Comparison of ENCODE assay signal across 26 mouse cellular contexts in the genomic region with DNA sequence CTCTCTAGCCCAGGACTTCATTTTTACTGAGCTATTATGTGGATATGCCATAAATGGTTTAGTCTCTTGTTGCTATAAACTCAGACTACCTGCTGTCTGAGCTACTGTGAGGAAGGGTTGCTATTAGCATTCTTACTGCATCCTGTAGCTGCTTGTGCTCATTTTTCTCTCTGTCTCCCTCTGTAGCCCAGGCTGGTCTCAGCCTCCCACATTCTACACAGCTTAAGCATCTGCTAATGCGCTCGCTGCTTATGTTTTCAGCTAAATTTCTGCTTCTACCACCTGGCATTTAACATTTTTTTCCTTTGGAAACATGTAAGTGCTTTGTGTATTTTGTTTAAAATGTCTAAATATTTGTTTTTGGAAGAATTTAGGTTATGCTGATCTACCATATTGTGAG. TPM values are rescaled to one million over a fixed set of nuclear protein-coding genes. Genes with fewer than 3 reads are reported as not detected.
DNase-seq lines count a peak whose midpoint lies in the region; ATAC-seq and TF ChIP-seq lines count a peak whose summit lies in the region.
"Had no signal": no experiment of that assay in that cellular context is flagged by ENCODE, and none has a peak within 500 bp of the region (broad histone marks: within the 10 kb centered on the region; RNA-seq: fewer than 3 reads in every experiment).

No protein-coding gene starts in this region.

- H3K9ac ChIP-seq in hindbrain, embryonic 15.5 days: no peak overlapping the region
- H3K9ac ChIP-seq in hindbrain, embryonic 14.5 days: no peak overlapping the region
- H3K9ac ChIP-seq: limb, embryonic 12.5 days; liver, postnatal 0 days; neural tube, embryonic 15.5 days had no signal

- intact Hi-C loops in left cerebral cortex, adult 2 months (cut with DNase I): no loop called here
- intact Hi-C loops in left cerebral cortex, postnatal 10 days (cut with DNase I): no loop called here

- no peak overlapping the region for H3K4me3 ChIP-seq in hindbrain, embryonic 15.5 days
- H3K4me3 ChIP-seq in hindbrain, embryonic 14.5 days (replicated peaks; ENCODE audit: low read length): no peak overlapping the region
- H3K4me3 ChIP-seq in left cerebral cortex, adult 2 months: no peak overlapping the region
- H3K4me3 ChIP-seq: hindbrain, embryonic 10.5 days; limb, embryonic 12.5 days; myocyte; neural tube, embryonic 15.5 days had no signal

- peak; percentile 17 for TF ChIP-seq CTCF in left cerebral cortex, adult 2 months (IDR thresholded peaks at IDR 0.05)

- 0 out of 2 replicates have a peak, but pooled peaks have one; percentile 63 for ATAC-seq in hindbrain, embryonic 15.5 days (ENCODE audit: low FRiP score, low read depth)
- no peak; the same call in 1 of the 2 replicates for ATAC-seq in hindbrain, embryonic 14.5 days (ENCODE audit: low FRiP score)
- ATAC-seq: activated CD4-positive, CD25-positive, alpha-beta regulatory T cell, adult 4 months; inflammation-experienced regulatory T-cells, adult 6 months; liver, postnatal 0 days; lung, postnatal 0 days had no signal

- WGBS in hindbrain, embryonic 15.5 days: 79% methylated on average over 2 of the region's 2 CpGs
- WGBS in hindbrain, embryonic 14.5 days: 87% methylated on average over 2 of the region's 2 CpGs

- no peak overlapping the region for H3K4me2 ChIP-seq in hindbrain, embryonic 15.5 days
- H3K4me2 ChIP-seq in hindbrain, embryonic 14.5 days (replicated peaks): no peak overlapping the region
- H3K4me2 ChIP-seq: heart, embryonic 11.5 days; limb, embryonic 12.5 days; liver, embryonic 11.5 days; neural tube, embryonic 15.5 days had no signal

- no peaks in the 10 kb centered on the region for H3K36me3 ChIP-seq in hindbrain, embryonic 15.5 days
- H3K36me3 ChIP-seq in hindbrain, embryonic 14.5 days (replicated peaks; ENCODE audit: control insufficient read depth, insufficient read depth): no peaks in the 10 kb centered on the region
- H3K36me3 ChIP-seq: hindbrain, embryonic 10.5 days; neural tube, embryonic 15.5 days had no signal

- no peaks in the 10 kb centered on the region for H3K9me3 ChIP-seq in hindbrain, embryonic 15.5 days
- H3K9me3 ChIP-seq in hindbrain, embryonic 14.5 days (ENCODE audit: control insufficient read depth, low read length): no peaks in the 10 kb centered on the region
- H3K9me3 ChIP-seq: hindbrain, embryonic 10.5 days; neural tube, embryonic 15.5 days had no signal

- H3K4me1 ChIP-seq in hindbrain, embryonic 15.5 days (replicated peaks): peaks cover 4% of the 10 kb centered on the region; the same call in 1 of the 2 replicates
- no peaks in the 10 kb centered on the region; the same call in 1 of the 2 replicates for H3K4me1 ChIP-seq in hindbrain, embryonic 14.5 days (replicated peaks; ENCODE audit: control insufficient read depth, insufficient read depth, low read length)

- no peak for DNase-seq in hindbrain, embryonic 14.5 days (ENCODE audit: low spot score)
- no peak for DNase-seq in left cerebral cortex, adult 2 months (ENCODE audit: extremely low spot score in 1 of 2, low spot score in 2 of 2)
- no peak for DNase-seq in left cerebral cortex, postnatal 10 days (ENCODE audit: extremely low spot score in 1 of 2, low spot score in 2 of 2)
- peak; percentile 5 for DNase-seq in testis, postnatal 10 days (ENCODE audit: low spot score)
- DNase-seq in testis, postnatal 14 days (ENCODE audit: low spot score): no peak
- peak; percentile 56 for DNase-seq in telencephalon, adult 2 months (ENCODE audit: low read depth, low spot score)
- no peak for DNase-seq in urinary bladder, adult 18-20 months (ENCODE audit: low spot score in 2 of 2)
- DNase-seq: adrenal gland, adult 8-10 months; cerebellum, adult 2 months; cerebellum, postnatal 36 days; kidney, adult 18-20 months; kidney, postnatal 10 days; liver, postnatal 0 days; thymus, postnatal 14 days had no signal

- peak overlapping the region; percentile 34 for H3K27ac ChIP-seq in hindbrain, embryonic 15.5 days (replicated peaks)
- no peak overlapping the region for H3K27ac ChIP-seq in hindbrain, embryonic 14.5 days
- no peak overlapping the region for H3K27ac ChIP-seq in left cerebral cortex, adult 2 months
- H3K27ac ChIP-seq: hindbrain, embryonic 10.5 days; limb, embryonic 12.5 days; macrophage; neural tube, embryonic 15.5 days had no signal

- H3K27me3 ChIP-seq in hindbrain, embryonic 15.5 days: no peaks in the 10 kb centered on the region
- H3K27me3 ChIP-seq in hindbrain, embryonic 14.5 days (ENCODE audit: control insufficient read depth, insufficient read depth, low read length): no peaks in the 10 kb centered on the region
- H3K27me3 ChIP-seq: limb, embryonic 12.5 days; neural tube, embryonic 15.5 days had no signal

RNA-seq across cellular contexts. Expression of a gene that starts 10.4 kb away (rescaled TPM):
- 7.3 and 10.8 TPM in 2 replicates for polyA plus RNA-seq in hindbrain, embryonic 15.5 days (2015; fragmentation: Nextera tagmentation; extraction: Ambion mirVana)
- polyA plus RNA-seq in hindbrain, embryonic 14.5 days (2014; fragmentation: Nextera tagmentation; extraction: Ambion mirVana): 10.5 and 12.6 TPM in 2 replicates
- total RNA-seq in left cerebral cortex, adult 2 months (2021): 1 to 10 TPM; 6.5 to 8.5 TPM
- total RNA-seq in left cerebral cortex, postnatal 10 days (2021): 1 to 10 TPM; 7.0 to 7.1 TPM
- total RNA-seq: granulocyte monocyte progenitor cell, adult 5-6 weeks had no signal

Comparison
In these comparisons a context has a peak if more than half of its experiments do, and no peak if none do; other contexts are left out.
1. DNase-seq: peak in testis, postnatal 10 days (single experiment) and telencephalon, adult 2 months (single experiment); none in hindbrain, embryonic 14.5 days (single experiment), left cerebral cortex, adult 2 months (0 of 2), left cerebral cortex, postnatal 10 days (0 of 2), testis, postnatal 14 days (single experiment) and urinary bladder, adult 18-20 months (0 of 2).